Mouse (Mus musculus) bone marrow macrophage, adult 2 months (primary cell): ENCODE data around the gene Vmn1r14.

Experiments used
- CTCF ChIP-seq: IDR thresholded peaks from 2 replicates; pipeline ENCODE4 v1.5.1; 2012; ENCODE audit warnings: low read depth, mild to moderate bottlenecking, low read length, moderate library complexity
- POLR2A ChIP-seq: IDR thresholded peaks from 2 replicates; pipeline ENCODE4 v1.6.1; 2012; ENCODE audit warnings: mild to moderate bottlenecking, low read depth, low read length, borderline replicate concordance

DNA sequence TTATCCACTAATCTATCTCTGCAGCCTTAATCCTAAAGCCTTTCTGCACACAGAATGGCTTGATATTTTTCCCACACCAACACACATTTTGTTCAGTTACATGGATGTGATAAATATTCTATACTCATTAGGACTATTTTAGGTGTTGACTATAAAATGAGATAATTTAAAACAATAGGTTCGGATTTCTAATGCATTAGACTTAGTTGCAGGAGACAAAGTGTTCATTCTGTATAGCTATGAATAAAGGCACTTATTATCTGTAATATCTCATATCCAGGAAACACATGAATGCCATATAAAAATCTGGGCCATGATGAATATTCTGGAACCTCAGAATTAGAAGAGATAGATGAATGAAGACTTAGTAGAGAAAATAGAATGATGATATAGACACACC lies 26.2 kb downstream of the Vmn1r14 start, which contains the start of gene Vmn1r15:
- TF ChIP-seq CTCF (no peak), POLR2A (no peak)
